Comparison of ENCODE assay signal across 8 mouse cellular contexts in genomic region chr2:10825278-10826133, GRCm38 (mm10).
DNase-seq lines count a peak whose midpoint lies in the region; ATAC-seq and TF ChIP-seq lines count a peak whose summit lies in the region.

No protein-coding gene starts in this region.

- peak overlapping the region; percentile 4; the same call in 1 of the 2 replicates for H3K4me2 ChIP-seq in limb, embryonic 11.5 days (ENCODE audit: low read depth, severe bottlenecking)
- peak overlapping the region; percentile 55 for H3K4me2 ChIP-seq in midbrain, embryonic 12.5 days (replicated peaks)

- H3K9ac ChIP-seq in limb, embryonic 11.5 days (ENCODE audit: low read length): no peak overlapping the region
- 0 out of 2 replicates have a peak overlapping the region, but pooled peaks have one; percentile 43 for H3K9ac ChIP-seq in midbrain, embryonic 12.5 days (replicated peaks)

- WGBS in kidney, adult 2 months: 28% methylated on average over 29 of the region's 29 CpGs
- 33% methylated on average over 29 of the region's 29 CpGs for WGBS in limb, embryonic 11.5 days
- 30% methylated on average over 29 of the region's 29 CpGs for whole genome bisulfite sequencing in midbrain, embryonic 12.5 days
- WGBS in spleen, adult 2 months: 31% methylated on average over 29 of the region's 29 CpGs

- H3K4me1 ChIP-seq in kidney, adult 2 months (ENCODE audit: control insufficient read depth, insufficient read depth, low read length): peaks cover 6% of the 10 kb centered on the region; the same call in 1 of the 2 replicates
- H3K4me1 ChIP-seq in limb, embryonic 11.5 days (ENCODE audit: control insufficient read depth, insufficient read depth, low read length): no peaks in the 10 kb centered on the region
- no peaks in the 10 kb centered on the region for H3K4me1 ChIP-seq in midbrain, embryonic 12.5 days
- H3K4me1 ChIP-seq in spleen, adult 2 months (ENCODE audit: control insufficient read depth, insufficient read depth, insufficient read length): no peaks in the 10 kb centered on the region

- H3K27me3 ChIP-seq in kidney, adult 2 months (replicated peaks; ENCODE audit: control insufficient read depth, insufficient read depth, low read length): no peaks in the 10 kb centered on the region; the same call in 1 of the 2 replicates
- H3K27me3 ChIP-seq in limb, embryonic 11.5 days (ENCODE audit: control insufficient read depth, insufficient read depth, low read length): no peaks in the 10 kb centered on the region
- peaks cover 21% of the 10 kb centered on the region for H3K27me3 ChIP-seq in midbrain, embryonic 12.5 days
- H3K27me3 ChIP-seq in spleen, adult 2 months (ENCODE audit: control insufficient read depth, insufficient read depth, low read length): no peaks in the 10 kb centered on the region

- H3K9me3 ChIP-seq in limb, embryonic 11.5 days (ENCODE audit: control insufficient read depth, low read length): no peaks in the 10 kb centered on the region
- no peaks in the 10 kb centered on the region for H3K9me3 ChIP-seq in midbrain, embryonic 12.5 days

- peak; percentile 47 to 52 for DNase-seq in urinary bladder, adult 18-20 months (ENCODE audit: low spot score in 2 of 2)
- no peak for DNase-seq in urinary bladder, postnatal 10 days (ENCODE audit: low spot score)
- DNase-seq in embryo, embryonic 10.5 days (ENCODE audit: low spot score): peak; percentile 88
- peak; percentile 35 to 78 for DNase-seq in heart, adult 18-20 months
- DNase-seq in kidney, adult 2 months: peak; percentile 49
- peak; percentile 82 for DNase-seq in limb, embryonic 11.5 days (ENCODE audit: low spot score)
- DNase-seq in spleen, adult 2 months (ENCODE audit: low read depth in 1 of 2, low spot score in 2 of 2): peak; percentile 1 to 25

- peak overlapping the region; percentile 46 for H3K4me3 ChIP-seq in kidney, adult 2 months (ENCODE audit: insufficient read depth, low read depth, low read length)
- peak overlapping the region; percentile 5; the same call in 1 of the 2 replicates for H3K4me3 ChIP-seq in limb, embryonic 11.5 days (ENCODE audit: low read depth, low read length)
- peak overlapping the region; percentile 41 for H3K4me3 ChIP-seq in midbrain, embryonic 12.5 days
- peak overlapping the region; percentile 49; the same call in 1 of the 2 replicates for H3K4me3 ChIP-seq in spleen, adult 2 months (ENCODE audit: extremely low read depth, insufficient read depth, insufficient read length)

- ATAC-seq in limb, embryonic 11.5 days (ENCODE audit: insufficient number of reproducible peaks, low FRiP score, low TSS enrichment, low read depth): peak; percentile 67; the same call in 1 of the 2 replicates
- peak; percentile 80 for ATAC-seq in midbrain, embryonic 12.5 days (ENCODE audit: low FRiP score, low read depth)

- TF ChIP-seq CTCF in kidney, adult 2 months (conservative IDR thresholded peaks at IDR 0.05; ENCODE audit: insufficient read depth, insufficient read length, low read depth, low read length): peak; percentile 81
- peak; percentile 52; the same call in 1 of the 2 replicates for TF ChIP-seq CTCF in spleen, adult 2 months (IDR thresholded peaks at IDR 0.05; ENCODE audit: extremely low read depth, insufficient read depth, insufficient read length, insufficient replicate concordance)

- no peak overlapping the region for H3K27ac ChIP-seq in kidney, adult 2 months (ENCODE audit: insufficient read depth, low read depth, low read length)
- H3K27ac ChIP-seq in limb, embryonic 11.5 days (replicated peaks; ENCODE audit: low read depth, low read length): no peak overlapping the region
- no peak overlapping the region for H3K27ac ChIP-seq in midbrain, embryonic 12.5 days (replicated peaks)
- no peak overlapping the region for H3K27ac ChIP-seq in spleen, adult 2 months (ENCODE audit: insufficient read depth, low read length)

- no peak for TF ChIP-seq POLR2A in kidney, adult 2 months (IDR thresholded peaks at IDR 0.05; ENCODE audit: low read depth, low read length)
- TF ChIP-seq POLR2A in spleen, adult 2 months (IDR thresholded peaks at IDR 0.05; ENCODE audit: low read depth, low read length): no peak

- no peaks in the 10 kb centered on the region for H3K36me3 ChIP-seq in kidney, adult 2 months (ENCODE audit: control insufficient read depth, insufficient read depth, low read length)
- no peaks in the 10 kb centered on the region for H3K36me3 ChIP-seq in limb, embryonic 11.5 days (ENCODE audit: control insufficient read depth, insufficient read depth, low read length)
- no peaks in the 10 kb centered on the region for H3K36me3 ChIP-seq in midbrain, embryonic 12.5 days
- H3K36me3 ChIP-seq in spleen, adult 2 months (ENCODE audit: control insufficient read depth, insufficient read depth, low read length): no peaks in the 10 kb centered on the region
